Mouse (Mus musculus): ENCODE data around the gene Gm3259. TPM values are rescaled to one million over a fixed set of nuclear protein-coding genes. Genes with fewer than 3 reads are reported as not detected.
"Not testable (repeated sequence)": the region's sequence is repeated elsewhere in the genome, so short reads cannot be mapped to it uniquely, and the experiment has no call there.

Gene Gm3259
- total RNA-seq (2021): not detected
- long read RNA-seq, experiment 1: 0 reads
- long read RNA-seq, experiment 2: 0 reads

GRCm38 (mm10) chr5:95305611-95306010 lies at the start of gene Gm3259:
Gene Gm3259 (plus strand): TSS chr5:95305911.
- not testable (repeated sequence) for DNase-seq

DNA sequence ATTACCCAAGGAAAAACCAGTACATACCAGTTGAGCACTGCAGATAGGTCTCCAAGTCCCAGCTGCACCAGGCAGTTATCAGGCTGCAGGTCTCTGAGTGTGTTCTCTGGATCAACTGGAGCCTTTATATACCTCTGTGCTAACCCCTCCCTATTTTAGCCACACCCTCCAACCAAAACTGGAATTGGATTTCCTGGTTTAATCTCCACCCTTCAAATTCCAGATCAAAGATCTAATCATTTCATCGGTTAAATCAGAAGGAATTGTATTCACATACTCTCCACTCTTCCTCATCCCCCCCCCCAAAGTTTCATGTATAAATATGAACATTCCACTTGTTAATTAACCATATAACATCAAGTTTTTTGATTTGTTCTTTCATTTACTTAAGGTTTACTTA lies 33.0 kb upstream of the Gm3259 start, which contains the start of gene Gm10424:
Gene Gm10424 (minus strand): TSS at position 101 of the 400 bp plus-strand sequence.
- DNase-seq: not testable (repeated sequence)

Other genes starting within 250 kb of the Gm3259 start
- gene Gm7942, start 199.0 kb upstream of the Gm3259 start, total RNA-seq (2021): not detected
- not detected for gene Gm16513, start 123.3 kb upstream of the Gm3259 start, total RNA-seq (2021)
- gene Gm10424, start 33.1 kb upstream of the Gm3259 start, total RNA-seq (2021): not detected
- gene D5Ertd577e, start 150.9 kb downstream of the Gm3259 start, total RNA-seq (2021): not detected
- not detected for gene Gm3286, start 204.8 kb downstream of the Gm3259 start, total RNA-seq (2021)

Measured in adrenal gland, postnatal 10 days (tissue).